Mouse (Mus musculus): Measurements from ENCODE around the gene Olfr786. TPM values are rescaled to one million over a fixed set of nuclear protein-coding genes. Genes with fewer than 3 reads are reported as not detected.

Gene Olfr786
- not detected in 2 replicates for polyA plus RNA-seq (2014; fragmentation: Nextera tagmentation; extraction: Ambion mirVana)

- no peak for ATAC-seq (replicated peaks; ENCODE audit: low FRiP score)
- H3K27me3 ChIP-seq (replicated peaks; ENCODE audit: control insufficient read depth, insufficient read depth, low read length), result no peaks in the 10 kb centered on the region
- no peaks in the 10 kb centered on the region for H3K4me1 ChIP-seq (replicated peaks; ENCODE audit: control insufficient read depth, insufficient read depth, low read length)
Observed at GRCm38 (mm10) chr10:129427006-129427405, at the start of gene Olfr786. Gene Olfr786 (plus strand): TSS chr10:129427306.

GRCm38 (mm10) chr10:129383783-129384182, 43.3 kb upstream of the Olfr786 start, which contains the start of gene Olfr784:
Gene Olfr784 (plus strand): TSS chr10:129384083.
- Histone ChIP-seq H3K27ac (ENCODE audit: low read depth, low read length) (no peak within 1 kb of the TSS), H3K9me3 (ENCODE audit: control insufficient read depth, low read length) (no peaks in the 10 kb centered on the region), H3K4me3 (ENCODE audit: low read depth, low read length) (no peak within 1 kb of the TSS), H3K9ac (ENCODE audit: low read depth, low read length) (no peak within 1 kb of the TSS), H3K4me1 (replicated peaks; ENCODE audit: control insufficient read depth, insufficient read depth, low read length) (no peaks in the 10 kb centered on the region), H3K36me3 (ENCODE audit: control insufficient read depth, insufficient read depth, low read length) (no peaks in the 10 kb centered on the region), H3K27me3 (replicated peaks; ENCODE audit: control insufficient read depth, insufficient read depth, low read length) (no peaks in the 10 kb centered on the region), H3K4me2 (no peak within 1 kb of the TSS)
- ATAC-seq (replicated peaks; ENCODE audit: low FRiP score) (no peak), DNase-seq (ENCODE audit: low spot score) (no peak)

More at GRCm38 (mm10) chr10:129427006-129427405, at the start of gene Olfr786:
- Histone ChIP-seq H3K4me2 (no peak within 1 kb of the TSS), H3K9me3 (ENCODE audit: control insufficient read depth, low read length) (0 out of 2 replicates have a peak, but pooled peaks cover 3% of the 10 kb centered on the region), H3K36me3 (ENCODE audit: control insufficient read depth, insufficient read depth, low read length) (no peaks in the 10 kb centered on the region), H3K4me3 (ENCODE audit: low read depth, low read length) (no peak within 1 kb of the TSS), H3K9ac (ENCODE audit: low read depth, low read length) (no peak within 1 kb of the TSS), H3K27ac (ENCODE audit: low read depth, low read length) (no peak within 1 kb of the TSS)
- no peak for DNase-seq (ENCODE audit: low spot score)

- H3K9me3 ChIP-seq (ENCODE audit: control insufficient read depth, low read length), result no peaks in the 10 kb centered on the region
- DNase-seq (ENCODE audit: low spot score), result no peak
- no peak overlapping the region for H3K9ac ChIP-seq (ENCODE audit: low read depth, low read length)
- H3K27me3 ChIP-seq (replicated peaks; ENCODE audit: control insufficient read depth, insufficient read depth, low read length), result no peaks in the 10 kb centered on the region
- H3K27ac ChIP-seq (ENCODE audit: low read depth, low read length), result no peak overlapping the region
- H3K4me2 ChIP-seq, result no peak overlapping the region
- H3K4me3 ChIP-seq (ENCODE audit: low read depth, low read length), result no peak overlapping the region
- ATAC-seq (replicated peaks; ENCODE audit: low FRiP score), result no peak
- H3K36me3 ChIP-seq (ENCODE audit: control insufficient read depth, insufficient read depth, low read length), result no peaks in the 10 kb centered on the region
- H3K4me1 ChIP-seq (replicated peaks; ENCODE audit: control insufficient read depth, insufficient read depth, low read length), result no peaks in the 10 kb centered on the region
- WGBS, result 45% methylated on average over 5 of the region's 5 CpGs
Observed at GRCm38 (mm10) chr10:129400892-129401291, 26.2 kb upstream of the Olfr786 start.

- no peak within 1 kb of the TSS for H3K27ac ChIP-seq (ENCODE audit: low read depth, low read length)
- no peaks in the 10 kb centered on the region for H3K36me3 ChIP-seq (ENCODE audit: control insufficient read depth, insufficient read depth, low read length)
- no peak within 1 kb of the TSS for H3K4me3 ChIP-seq (ENCODE audit: low read depth, low read length)
- no peaks in the 10 kb centered on the region for H3K4me1 ChIP-seq (replicated peaks; ENCODE audit: control insufficient read depth, insufficient read depth, low read length)
- no peak within 1 kb of the TSS for H3K9ac ChIP-seq (ENCODE audit: low read depth, low read length)
- WGBS, result 57% methylated on average over 2 of the region's 2 CpGs
- H3K4me2 ChIP-seq, result no peak within 1 kb of the TSS
- DNase-seq (ENCODE audit: low spot score), result no peak
- no peaks in the 10 kb centered on the region for H3K9me3 ChIP-seq (ENCODE audit: control insufficient read depth, low read length)
- ATAC-seq (replicated peaks; ENCODE audit: low FRiP score), result no peak
- no peaks in the 10 kb centered on the region for H3K27me3 ChIP-seq (replicated peaks; ENCODE audit: control insufficient read depth, insufficient read depth, low read length)
Observed at GRCm38 (mm10) chr10:129405126-129405525, 22.0 kb upstream of the Olfr786 start, which contains the start of gene Olfr785. Gene Olfr785 (plus strand): TSS chr10:129405426.

- Histone ChIP-seq H3K4me2 (no peak within 1 kb of the TSS), H3K27me3 (replicated peaks; ENCODE audit: control insufficient read depth, insufficient read depth, low read length) (no peaks in the 10 kb centered on the region), H3K36me3 (ENCODE audit: control insufficient read depth, insufficient read depth, low read length) (no peaks in the 10 kb centered on the region), H3K4me1 (replicated peaks; ENCODE audit: control insufficient read depth, insufficient read depth, low read length) (no peaks in the 10 kb centered on the region), H3K9ac (ENCODE audit: low read depth, low read length) (no peak within 1 kb of the TSS), H3K4me3 (ENCODE audit: low read depth, low read length) (no peak within 1 kb of the TSS), H3K27ac (ENCODE audit: low read depth, low read length) (no peak within 1 kb of the TSS), H3K9me3 (ENCODE audit: control insufficient read depth, low read length) (no peaks in the 10 kb centered on the region)
- ATAC-seq (replicated peaks; ENCODE audit: low FRiP score) (no peak), DNase-seq (ENCODE audit: low spot score) (no peak)
- 67% methylated on average over 3 of the region's 3 CpGs for WGBS
Observed at GRCm38 (mm10) chr10:129461562-129461961, 34.5 kb downstream of the Olfr786 start, which contains the start of gene Olfr787. Gene Olfr787 (plus strand): TSS chr10:129461862.

- no peak within 1 kb of the TSS for H3K4me2 ChIP-seq
- ATAC-seq (replicated peaks; ENCODE audit: low FRiP score) (no peak), DNase-seq (ENCODE audit: low spot score) (no peak)
- no peak within 1 kb of the TSS for H3K27ac ChIP-seq (ENCODE audit: low read depth, low read length)
- no peak within 1 kb of the TSS for H3K9ac ChIP-seq (ENCODE audit: low read depth, low read length)
- no peaks in the 10 kb centered on the region for H3K36me3 ChIP-seq (ENCODE audit: control insufficient read depth, insufficient read depth, low read length)
- H3K27me3 ChIP-seq (replicated peaks; ENCODE audit: control insufficient read depth, insufficient read depth, low read length), result no peaks in the 10 kb centered on the region
- no peaks in the 10 kb centered on the region for H3K9me3 ChIP-seq (ENCODE audit: control insufficient read depth, low read length)
- no peaks in the 10 kb centered on the region for H3K4me1 ChIP-seq (replicated peaks; ENCODE audit: control insufficient read depth, insufficient read depth, low read length)
- no peak within 1 kb of the TSS for H3K4me3 ChIP-seq (ENCODE audit: low read depth, low read length)
Observed at GRCm38 (mm10) chr10:129470698-129471097, 43.6 kb downstream of the Olfr786 start, which contains the start of gene Olfr788. Gene Olfr788 (plus strand): TSS chr10:129470998.

GRCm38 (mm10) chr10:129473256-129473655, 46.1 kb downstream of the Olfr786 start:
- Histone ChIP-seq H3K4me1 (replicated peaks; ENCODE audit: control insufficient read depth, insufficient read depth, low read length) (no peaks in the 10 kb centered on the region), H3K27ac (ENCODE audit: low read depth, low read length) (no peak overlapping the region), H3K4me2 (no peak overlapping the region), H3K9me3 (ENCODE audit: control insufficient read depth, low read length) (no peaks in the 10 kb centered on the region), H3K4me3 (ENCODE audit: low read depth, low read length) (no peak overlapping the region), H3K36me3 (ENCODE audit: control insufficient read depth, insufficient read depth, low read length) (no peaks in the 10 kb centered on the region), H3K27me3 (replicated peaks; ENCODE audit: control insufficient read depth, insufficient read depth, low read length) (no peaks in the 10 kb centered on the region), H3K9ac (ENCODE audit: low read depth, low read length) (no peak overlapping the region)
- DNase-seq (ENCODE audit: low spot score) (no peak), ATAC-seq (replicated peaks; ENCODE audit: low FRiP score) (no peak)
- WGBS, result 43% methylated on average over 2 of the region's 2 CpGs

- ATAC-seq (replicated peaks; ENCODE audit: low FRiP score), result no peak
- H3K4me2 ChIP-seq, result no peak overlapping the region
Observed at GRCm38 (mm10) chr10:129473723-129474122, 46.6 kb downstream of the Olfr786 start.

GRCm38 (mm10) chr10:129484452-129484851, 57.3 kb downstream of the Olfr786 start, which contains the start of gene Olfr789:
Gene Olfr789 (plus strand): TSS chr10:129484752.
- Histone ChIP-seq H3K27ac (ENCODE audit: low read depth, low read length) (no peak within 1 kb of the TSS), H3K4me3 (ENCODE audit: low read depth, low read length) (no peak within 1 kb of the TSS), H3K36me3 (ENCODE audit: control insufficient read depth, insufficient read depth, low read length) (no peaks in the 10 kb centered on the region), H3K4me1 (replicated peaks; ENCODE audit: control insufficient read depth, insufficient read depth, low read length) (no peaks in the 10 kb centered on the region), H3K9ac (ENCODE audit: low read depth, low read length) (no peak within 1 kb of the TSS), H3K27me3 (replicated peaks; ENCODE audit: control insufficient read depth, insufficient read depth, low read length) (no peaks in the 10 kb centered on the region), H3K4me2 (no peak within 1 kb of the TSS), H3K9me3 (ENCODE audit: control insufficient read depth, low read length) (no peaks in the 10 kb centered on the region)
- ATAC-seq (replicated peaks; ENCODE audit: low FRiP score) (no peak), DNase-seq (ENCODE audit: low spot score) (no peak)
- 42% methylated on average over 2 of the region's 2 CpGs for WGBS

More at GRCm38 (mm10) chr10:129473723-129474122, 46.6 kb downstream of the Olfr786 start:
- Histone ChIP-seq H3K9me3 (ENCODE audit: control insufficient read depth, low read length) (no peaks in the 10 kb centered on the region), H3K27ac (ENCODE audit: low read depth, low read length) (no peak overlapping the region), H3K27me3 (replicated peaks; ENCODE audit: control insufficient read depth, insufficient read depth, low read length) (no peaks in the 10 kb centered on the region), H3K4me1 (replicated peaks; ENCODE audit: control insufficient read depth, insufficient read depth, low read length) (no peaks in the 10 kb centered on the region), H3K9ac (ENCODE audit: low read depth, low read length) (no peak overlapping the region), H3K4me3 (ENCODE audit: low read depth, low read length) (no peak overlapping the region), H3K36me3 (ENCODE audit: control insufficient read depth, insufficient read depth, low read length) (no peaks in the 10 kb centered on the region)
- DNase-seq (ENCODE audit: low spot score), result no peak
